Mouse (Mus musculus) C2C12 (cell line): ENCODE results near the gene Chadl. TPM values are rescaled to one million over a fixed set of nuclear protein-coding genes. Genes with fewer than 3 reads are reported as not detected.

Experiments used
- H3K27me3 ChIP-seq: one replicate; pipeline ENCODE4 v1.6.1; 2011; ENCODE audit not compliant: control insufficient read depth, insufficient read depth, insufficient read length
- H3K36me3 ChIP-seq: one replicate; pipeline ENCODE4 v1.6.1; 2011; ENCODE audit not compliant: control insufficient read depth, insufficient read depth
- H3K4me3 ChIP-seq: one replicate; pipeline ENCODE4 v1.5.1; 2011; ENCODE audit warnings: mild to moderate bottlenecking, control low read depth; ENCODE audit not compliant: poor library complexity, insufficient read depth, severe bottlenecking
- H3K79me2 ChIP-seq: one replicate; pipeline ENCODE4 v1.6.1; 2011; ENCODE audit not compliant: control insufficient read depth, insufficient read depth
- H3K79me3 ChIP-seq: one replicate; pipeline ENCODE4 v1.6.1; 2011; ENCODE audit warnings: low read depth, control low read depth
- H3ac ChIP-seq: one replicate; pipeline ENCODE3; 2011; ENCODE audit warnings: low read depth; ENCODE audit not compliant: control insufficient read depth, insufficient read length
- CEBPB ChIP-seq: IDR thresholded peaks from one replicate; pipeline ENCODE4 v1.6.1; 2011; ENCODE audit warnings: low read depth, mild to moderate bottlenecking, control low read depth, moderate library complexity
- CTCF ChIP-seq: IDR thresholded peaks from one replicate; pipeline ENCODE4 v1.5.1; 2011; ENCODE audit not compliant: control insufficient read depth, insufficient read depth, insufficient read length
- FOSL1 ChIP-seq: IDR thresholded peaks from one replicate; pipeline ENCODE4 v1.8.0; 2011; ENCODE audit warnings: mild to moderate bottlenecking, low read length; ENCODE audit not compliant: poor library complexity, insufficient read depth, severe bottlenecking
- MAX ChIP-seq: IDR thresholded peaks from one replicate; pipeline ENCODE4 v1.6.1; 2011; ENCODE audit warnings: mild to moderate bottlenecking, control low read depth
- MYOD1 ChIP-seq: IDR thresholded peaks from one replicate; pipeline ENCODE4 v1.6.1; 2011; ENCODE audit warnings: low read depth; ENCODE audit not compliant: control insufficient read depth, insufficient read length
- MYOG ChIP-seq: IDR thresholded peaks from one replicate; pipeline ENCODE4 v1.6.1; 2011; ENCODE audit not compliant: control insufficient read depth, insufficient read length; ENCODE audit errors: extremely low read depth
- USF1 ChIP-seq: IDR thresholded peaks from one replicate; pipeline ENCODE4 v1.6.1; 2011; ENCODE audit warnings: low read depth, mild to moderate bottlenecking, control low read depth, moderate library complexity
- polyA plus RNA-seq: library from polyadenylated mRNA; unstranded; fragments of >200 nt; fragmentation: generic; extraction: Trizol; gene quantifications from one replicate; pipeline ENCODE4 v1.2.1, GENCODE M21; 2012; ENCODE audit warnings: missing spikeins

Chadl gene
- polyA plus RNA-seq, 1 experiment: 1.5 TPM

DNA sequence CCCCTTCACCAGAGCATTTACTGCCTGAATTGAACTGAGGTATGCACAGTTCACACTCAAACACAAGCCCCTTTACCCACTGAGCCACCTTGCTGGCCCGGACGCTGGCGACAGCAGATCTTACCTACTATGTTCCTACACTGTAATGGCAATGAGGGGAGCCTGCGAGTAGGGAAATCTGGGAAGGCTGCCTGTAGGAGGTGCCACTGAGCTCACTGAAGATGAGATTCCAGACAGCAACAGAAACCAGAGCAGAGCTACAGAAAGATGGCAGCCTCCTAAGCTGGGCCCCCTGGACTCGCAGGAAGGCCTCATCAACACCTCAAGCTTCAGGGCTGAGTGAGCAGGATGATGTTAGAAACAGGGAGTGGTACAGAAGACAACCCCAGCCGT, 22.0 kb upstream of the Chadl start:
- TF ChIP-seq CEBPB: no peak
- no peak for TF ChIP-seq MYOD1
- TF ChIP-seq MYOG: no peak
- TF ChIP-seq USF1: no peak
- no peak for TF ChIP-seq CTCF
- TF ChIP-seq MAX: no peak
- TF ChIP-seq FOSL1: no peak
- peaks cover 20% of the 10 kb centered on the region for H3K79me3 ChIP-seq
- H3K79me2 ChIP-seq: peaks cover 83% of the 10 kb centered on the region
- H3ac ChIP-seq: no peak overlapping the region
- no peak overlapping the region for H3K4me3 ChIP-seq
- no peaks in the 10 kb centered on the region for H3K27me3 ChIP-seq
- H3K36me3 ChIP-seq: peaks cover 95% of the 10 kb centered on the region

DNA sequence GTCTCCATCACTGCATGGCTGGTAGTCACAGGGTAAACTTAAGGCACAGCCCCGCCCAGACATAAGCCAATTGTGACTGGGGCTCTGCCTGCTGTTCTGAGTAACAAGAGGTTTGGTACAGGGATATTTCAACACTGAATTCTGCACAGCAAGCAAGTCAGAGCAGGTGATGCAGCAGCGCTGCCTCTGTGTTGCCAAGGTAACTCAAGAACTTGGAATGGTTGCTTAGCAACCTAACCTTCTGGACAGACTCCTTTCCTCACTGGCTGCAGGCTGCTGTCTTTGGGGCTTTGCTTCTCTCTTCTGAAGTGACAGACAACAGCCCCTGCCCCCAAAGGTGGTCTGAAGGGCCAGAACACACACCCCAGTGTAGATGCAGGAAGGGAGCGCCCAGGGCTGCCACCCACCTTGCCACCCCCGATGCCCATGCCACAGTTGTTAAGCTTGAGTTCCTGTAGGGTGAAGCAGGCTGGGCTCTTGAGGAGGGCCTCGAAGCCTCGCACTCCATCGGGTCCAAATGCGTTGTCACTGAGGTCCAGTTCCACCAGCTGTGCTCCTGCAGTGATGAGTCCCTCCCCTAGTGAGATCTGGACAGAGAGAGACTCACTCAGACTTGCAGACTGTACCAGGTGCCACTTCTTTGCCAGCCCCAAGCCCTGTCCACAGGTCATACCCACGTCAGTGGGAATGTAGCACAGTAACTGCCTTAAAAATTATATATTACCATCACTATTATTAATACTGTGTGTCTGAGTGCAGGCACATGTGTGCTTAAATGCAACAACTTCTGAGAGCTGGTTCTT, 21.4 kb upstream of the Chadl start:
- peaks cover 95% of the 10 kb centered on the region for H3K36me3 ChIP-seq
- no peaks in the 10 kb centered on the region for H3K27me3 ChIP-seq
- TF ChIP-seq CEBPB (no peak), MAX (no peak), FOSL1 (no peak)
- H3ac ChIP-seq: no peak overlapping the region
- H3K79me3 ChIP-seq: peaks cover 17% of the 10 kb centered on the region
- no peak overlapping the region for H3K4me3 ChIP-seq
- H3K79me2 ChIP-seq: peaks cover 82% of the 10 kb centered on the region

GRCm38 (mm10) chr15:81713742-81714141, 16.7 kb upstream of the Chadl start:
- peaks cover 93% of the 10 kb centered on the region for H3K36me3 ChIP-seq

DNA sequence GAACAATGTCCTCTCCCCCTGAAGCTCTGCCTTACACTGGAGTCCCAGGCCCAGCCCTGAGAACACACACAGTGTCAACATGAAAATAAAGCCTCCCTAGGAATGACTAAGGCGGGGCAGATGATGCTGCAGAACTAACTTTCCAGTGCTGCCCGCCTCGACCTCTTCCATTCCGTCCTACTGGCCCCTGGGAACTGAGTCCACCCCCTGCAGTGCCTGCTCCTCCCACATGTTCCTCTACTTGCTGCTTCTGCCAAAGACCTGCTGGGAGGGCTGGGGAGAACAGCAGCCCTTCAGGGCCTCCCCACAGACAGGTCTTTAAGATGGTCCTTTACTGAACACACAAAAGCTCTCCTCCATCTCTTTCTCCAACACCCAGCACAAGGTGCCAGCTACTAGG, 13.7 kb upstream of the Chadl start:
- TF ChIP-seq MAX (no peak), MYOG (no peak), MYOD1 (no peak), USF1 (no peak), CEBPB (no peak), FOSL1 (no peak), CTCF (no peak)
- Histone ChIP-seq H3K27me3 (no peaks in the 10 kb centered on the region), H3K79me3 (peaks cover 7% of the 10 kb centered on the region), H3K4me3 (no peak overlapping the region), H3ac (no peak overlapping the region), H3K36me3 (peaks cover 91% of the 10 kb centered on the region), H3K79me2 (peaks cover 32% of the 10 kb centered on the region)

More at GRCm38 (mm10) chr15:81713742-81714141, 16.7 kb upstream of the Chadl start:
- Histone ChIP-seq H3K4me3 (no peak overlapping the region), H3K79me3 (peaks cover 10% of the 10 kb centered on the region), H3K79me2 (peaks cover 53% of the 10 kb centered on the region), H3ac (no peak overlapping the region), H3K27me3 (no peaks in the 10 kb centered on the region)
- no peak for TF ChIP-seq MYOD1
- no peak for TF ChIP-seq FOSL1
- TF ChIP-seq USF1: no peak
- TF ChIP-seq MYOG: no peak
- TF ChIP-seq CTCF: no peak
- TF ChIP-seq MAX: no peak
- no peak for TF ChIP-seq CEBPB

- H3K27me3 ChIP-seq: no peaks in the 10 kb centered on the region
- no peak overlapping the region for H3ac ChIP-seq
- TF ChIP-seq CTCF (no peak), MAX (no peak), USF1 (no peak), FOSL1 (no peak), MYOD1 (no peak), CEBPB (no peak), MYOG (no peak)
- H3K36me3 ChIP-seq: peaks cover 91% of the 10 kb centered on the region
- H3K79me3 ChIP-seq: peaks cover 2% of the 10 kb centered on the region
- peaks cover 22% of the 10 kb centered on the region for H3K79me2 ChIP-seq
- H3K4me3 ChIP-seq: no peak overlapping the region
Measured at GRCm38 (mm10) chr15:81709686-81710085, 12.6 kb upstream of the Chadl start.

GRCm38 (mm10) chr15:81708991-81709390, 11.9 kb upstream of the Chadl start:
- no peaks in the 10 kb centered on the region for H3K27me3 ChIP-seq
- no peak overlapping the region for H3ac ChIP-seq
- peaks cover under 1% of the 10 kb centered on the region for H3K79me3 ChIP-seq
- H3K36me3 ChIP-seq: peaks cover 95% of the 10 kb centered on the region
- no peak overlapping the region for H3K4me3 ChIP-seq
- TF ChIP-seq MYOD1: no peak
- no peak for TF ChIP-seq MAX
- TF ChIP-seq MYOG: no peak
- no peak for TF ChIP-seq CEBPB
- no peak for TF ChIP-seq FOSL1
- no peak for TF ChIP-seq USF1
- TF ChIP-seq CTCF: no peak
- H3K79me2 ChIP-seq: peaks cover 22% of the 10 kb centered on the region
